Mouse (Mus musculus) lung, postnatal 36 days (tissue): ENCODE data around the gene Wrap53.

Source experiments
- DNase-seq: peaks from one replicate; pipeline ENCODE4 v3.0.0; 2022; ENCODE audit warnings: mixed read lengths

Wrap53 gene

DNA sequence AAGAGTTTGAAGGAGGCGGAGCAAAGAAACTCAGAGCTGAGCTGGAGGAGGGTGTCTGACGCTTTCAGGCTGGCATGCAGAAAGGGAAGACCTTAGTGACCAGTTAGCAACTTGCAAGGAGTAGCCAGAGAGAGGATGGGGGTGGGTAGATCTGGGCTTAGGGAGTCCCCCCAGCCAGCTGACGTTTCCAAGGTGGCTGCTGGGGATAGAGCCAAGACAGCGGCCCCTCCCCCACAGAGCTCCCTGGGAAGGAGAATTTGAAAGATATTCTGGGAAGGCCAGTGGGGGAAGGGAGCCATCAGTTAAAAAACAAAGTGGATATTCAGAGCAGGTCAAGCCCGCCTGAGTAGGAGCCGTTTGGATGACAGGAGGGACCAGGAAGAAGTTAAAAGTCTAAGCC lies 20.0 kb upstream of the Wrap53 start:
- DNase-seq: peak; percentile 28

DNA sequence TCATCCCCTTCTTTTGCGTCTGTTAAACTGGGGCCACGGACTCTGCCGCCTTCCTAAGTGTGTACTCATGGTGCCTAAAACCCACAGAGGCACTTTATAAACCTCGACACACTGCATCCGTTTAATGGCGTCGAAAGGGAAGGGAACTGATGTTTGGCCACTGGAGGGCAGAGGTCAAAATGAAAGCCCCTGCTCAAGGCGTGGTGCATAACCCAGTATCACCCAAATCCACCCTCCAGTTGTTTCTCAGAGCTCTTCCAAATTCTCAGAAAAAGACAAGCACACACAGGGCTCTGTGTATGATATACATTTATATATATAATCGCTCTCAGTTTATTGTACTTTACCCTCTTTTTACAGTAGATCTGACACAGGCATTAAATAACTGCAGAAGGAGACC lies 19.4 kb upstream of the Wrap53 start:
- DNase-seq: no peak

DNA sequence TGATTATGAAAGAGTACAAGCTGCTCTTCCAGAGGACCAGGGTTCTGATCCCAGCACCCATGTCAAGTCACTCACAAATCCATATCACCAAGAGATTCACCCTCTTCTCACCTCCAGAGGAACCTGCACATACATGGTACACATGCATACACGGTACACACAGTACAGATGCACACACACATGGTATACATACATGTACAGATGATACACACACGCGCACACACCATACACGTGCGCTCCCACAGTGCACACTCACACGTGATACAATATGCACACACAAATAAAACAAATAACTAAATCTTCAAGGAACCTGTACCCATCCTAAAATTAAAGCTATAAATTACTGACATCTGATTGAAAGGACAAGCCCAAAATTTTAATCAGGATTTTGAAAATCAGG lies 14.8 kb upstream of the Wrap53 start:
- no peak for DNase-seq

DNA sequence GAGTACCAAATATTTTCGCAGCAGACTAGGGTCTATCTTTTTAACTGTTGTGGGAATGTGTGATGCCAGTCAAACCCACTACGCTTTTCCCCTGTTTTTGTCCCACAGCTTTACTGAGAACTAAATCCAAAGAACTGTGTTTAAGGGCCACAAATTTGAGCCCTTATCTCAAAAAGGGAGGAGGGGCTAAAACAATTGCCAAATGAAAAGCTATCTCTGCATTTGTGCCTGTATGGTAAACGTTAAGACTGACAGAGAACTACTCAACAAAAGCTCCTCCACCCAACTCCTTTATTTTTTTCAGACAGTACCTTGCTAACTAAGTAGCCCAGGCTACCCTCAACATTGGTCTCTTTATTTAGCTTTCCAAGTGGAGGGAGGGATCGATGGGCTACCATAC lies 12.7 kb upstream of the Wrap53 start:
- no peak for DNase-seq

DNA sequence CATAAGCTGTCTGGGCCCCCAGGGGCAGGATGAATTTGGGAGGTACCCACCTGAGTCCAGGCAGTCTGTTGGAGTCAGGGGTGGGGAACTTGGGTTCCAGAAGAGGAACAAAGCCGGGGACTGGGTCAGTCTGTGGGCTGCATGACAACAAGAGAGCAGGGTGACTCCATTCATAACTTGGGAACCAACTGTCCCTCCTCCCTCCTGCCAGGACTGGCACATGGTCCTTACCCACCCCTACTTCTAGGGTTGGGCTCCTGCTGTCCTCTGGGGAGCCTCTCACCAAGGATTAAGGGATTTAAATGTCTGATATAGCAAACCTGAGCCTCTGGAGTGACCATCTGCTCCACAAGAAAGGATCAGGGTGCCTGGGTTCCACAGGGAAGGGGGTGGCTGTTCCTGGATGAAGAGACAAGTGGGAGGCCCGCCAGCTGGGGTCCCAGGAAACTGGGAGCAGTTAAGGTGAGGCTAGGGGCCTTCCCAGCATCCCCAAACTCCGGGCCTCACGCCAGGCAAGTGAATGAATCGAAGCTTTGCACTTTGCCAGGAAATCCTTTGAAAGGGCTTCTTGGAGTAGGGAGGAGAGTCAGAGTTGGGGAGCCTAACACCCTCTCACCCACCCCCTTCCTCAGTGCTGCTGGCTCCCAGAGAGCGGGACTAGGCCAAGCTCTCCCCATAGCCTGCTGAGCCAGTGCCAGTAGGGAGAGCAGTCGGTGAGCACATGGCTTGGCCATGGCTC lies 12.0 kb upstream of the Wrap53 start:
- no peak for DNase-seq

DNA sequence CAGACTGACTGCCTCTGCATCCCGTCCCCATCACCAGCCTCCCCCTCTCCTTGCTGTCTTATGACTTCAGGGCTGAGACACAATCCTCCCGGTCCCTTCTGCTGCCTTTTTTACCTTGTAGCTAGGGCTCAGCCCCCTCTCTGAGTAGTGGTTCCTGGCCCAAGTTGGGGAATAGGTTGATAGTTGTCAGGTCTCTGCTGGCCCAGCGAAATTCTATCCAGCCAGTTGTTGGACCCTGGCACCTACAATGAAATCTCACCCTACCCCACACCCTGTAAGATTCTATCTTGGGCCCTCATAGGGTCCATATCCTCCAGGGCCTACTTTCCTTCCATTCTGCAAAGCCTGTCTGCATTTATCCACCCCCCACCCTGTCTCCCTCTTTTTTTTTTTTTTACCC lies 11.4 kb upstream of the Wrap53 start:
- DNase-seq: no peak

DNA sequence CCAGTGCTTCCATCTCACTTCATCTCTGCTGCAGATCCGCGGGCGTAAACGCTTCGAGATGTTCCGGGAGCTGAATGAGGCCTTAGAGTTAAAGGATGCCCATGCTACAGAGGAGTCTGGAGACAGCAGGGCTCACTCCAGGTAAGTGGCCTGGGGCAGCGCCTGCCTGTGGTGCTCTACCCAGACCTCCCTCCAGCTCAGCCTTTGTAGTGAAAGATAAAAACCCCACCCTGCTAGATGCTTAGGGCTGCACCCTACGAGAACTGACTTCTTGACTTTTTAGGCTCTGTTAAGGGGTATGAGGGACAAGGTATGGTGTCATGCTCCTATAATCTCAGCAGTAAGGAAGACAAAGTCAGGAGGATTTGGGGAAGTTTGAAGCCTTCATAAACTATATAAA lies 10.6 kb upstream of the Wrap53 start:
- DNase-seq: no peak

DNA sequence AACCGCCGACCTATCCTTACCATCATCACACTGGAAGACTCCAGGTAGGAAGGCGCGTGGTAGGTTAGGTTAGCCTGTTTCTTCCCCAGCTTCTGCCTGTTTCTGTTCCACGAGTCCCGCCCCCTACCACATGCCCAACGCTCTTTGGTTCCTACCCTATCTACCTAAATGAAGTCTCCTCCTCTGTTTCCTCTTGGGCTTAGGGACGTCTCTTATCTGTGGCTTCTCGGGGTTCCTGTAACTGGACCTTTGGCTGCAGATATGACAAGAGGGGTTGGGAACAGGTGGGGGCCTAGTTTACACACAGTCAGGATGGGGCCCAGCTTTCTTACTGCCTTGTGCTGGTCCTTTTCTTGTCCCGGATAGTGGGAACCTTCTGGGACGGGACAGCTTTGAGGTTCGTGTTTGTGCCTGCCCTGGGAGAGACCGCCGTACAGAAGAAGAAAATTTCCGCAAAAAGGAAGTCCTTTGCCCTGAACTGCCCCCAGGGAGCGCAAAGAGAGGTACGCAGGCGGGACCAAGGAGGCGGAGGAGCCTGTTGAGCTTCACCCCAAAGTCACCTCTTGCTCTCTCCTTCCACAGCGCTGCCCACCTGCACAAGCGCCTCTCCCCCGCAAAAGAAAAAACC lies 9.3 kb upstream of the Wrap53 start:
- DNase-seq: no peak

DNA sequence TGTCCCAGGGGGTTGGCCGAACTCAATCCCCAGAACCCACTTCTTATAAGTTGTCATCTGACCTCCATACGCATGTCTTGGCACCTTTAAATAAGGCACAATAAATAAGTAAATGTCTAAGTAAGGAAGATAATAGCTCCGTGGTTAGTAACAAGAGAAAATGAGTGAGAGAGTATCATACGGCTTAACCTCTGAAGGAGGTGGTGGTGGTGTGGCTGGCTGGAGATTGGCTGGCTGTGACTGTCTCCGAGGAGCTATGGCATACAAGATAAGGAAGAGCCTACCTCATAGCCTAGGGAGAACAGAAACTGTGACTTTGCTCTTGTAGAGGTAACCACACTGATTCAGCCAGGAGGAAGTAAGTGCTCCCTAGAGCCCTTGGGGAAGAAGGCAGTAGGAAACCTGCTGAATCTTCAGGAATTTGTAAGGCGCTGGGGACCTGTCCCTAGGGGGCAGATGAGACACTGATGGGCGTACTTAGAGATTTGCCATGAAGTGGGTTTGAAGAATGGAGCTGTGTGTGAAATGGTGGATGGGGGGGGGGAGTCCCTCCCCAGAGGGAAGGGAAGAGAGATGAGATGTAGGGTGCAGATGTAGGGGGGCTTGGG lies 5.8 kb upstream of the Wrap53 start:
- peak; percentile 16 for DNase-seq

DNA sequence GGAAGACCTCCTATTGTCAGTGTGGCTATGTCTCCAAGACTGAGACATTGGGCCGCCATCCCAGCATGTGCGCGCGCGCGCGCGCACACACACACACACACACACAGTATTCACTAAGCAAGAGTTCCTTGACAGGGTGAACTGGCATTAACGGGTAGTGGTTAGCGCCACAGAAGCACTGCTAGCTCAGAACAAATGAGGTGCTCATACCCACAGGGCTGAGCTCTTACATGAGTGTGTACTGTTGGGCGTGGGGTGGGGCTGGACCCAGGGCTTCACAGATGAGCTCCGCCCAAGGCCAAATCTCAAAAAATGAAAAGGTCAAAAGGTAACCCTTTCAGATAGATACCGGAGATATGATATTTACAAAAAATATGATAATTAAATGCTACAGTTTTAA lies 4.9 kb upstream of the Wrap53 start:
- DNase-seq: no peak

DNA sequence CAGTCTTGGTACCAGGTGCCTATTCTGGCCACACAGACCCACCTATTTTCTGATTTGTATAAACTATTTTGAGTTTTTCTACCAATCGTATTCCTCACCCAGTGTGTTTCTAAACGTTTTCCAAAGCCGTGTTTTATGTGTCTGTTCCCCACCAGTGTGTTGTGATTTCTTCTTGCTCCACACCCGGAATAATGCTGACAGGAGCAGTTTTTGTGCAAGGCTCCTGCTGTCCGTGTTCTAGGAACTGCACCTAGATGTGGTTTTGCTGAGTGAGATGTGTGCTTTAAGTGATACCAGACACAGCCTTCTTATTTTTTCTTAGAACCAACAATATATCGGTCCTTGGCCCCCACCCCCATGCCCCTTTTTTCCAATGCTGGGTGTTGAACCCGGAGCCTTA lies 4.0 kb upstream of the Wrap53 start:
- no peak for DNase-seq

DNA sequence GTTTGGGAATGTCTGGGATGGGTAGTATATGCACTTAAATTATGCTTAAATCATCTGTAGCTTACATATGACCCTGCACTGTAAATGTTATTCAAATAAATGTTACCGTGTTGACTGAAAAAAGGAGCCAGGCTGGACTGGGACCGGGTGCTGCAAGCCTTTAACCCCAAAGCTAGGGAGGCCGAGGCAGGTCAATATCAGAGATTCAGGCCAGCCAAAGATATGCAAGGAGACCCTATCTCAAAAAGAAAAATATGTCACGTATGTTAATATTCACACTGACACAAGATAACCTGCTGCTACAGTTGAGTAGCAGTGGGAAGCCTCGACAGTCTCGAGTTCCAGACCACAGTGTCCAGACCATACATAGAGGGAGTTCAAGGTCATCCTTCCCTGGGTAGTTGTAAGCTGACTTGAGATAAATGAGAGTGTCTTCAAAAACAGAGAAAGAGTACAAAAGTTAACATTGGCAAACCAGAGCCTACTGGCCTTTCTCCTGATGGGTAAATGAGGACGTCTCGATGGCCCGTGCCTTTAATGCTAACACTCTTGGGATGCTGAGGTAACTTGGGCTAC lies 2.3 kb upstream of the Wrap53 start:
- DNase-seq: no peak

DNA sequence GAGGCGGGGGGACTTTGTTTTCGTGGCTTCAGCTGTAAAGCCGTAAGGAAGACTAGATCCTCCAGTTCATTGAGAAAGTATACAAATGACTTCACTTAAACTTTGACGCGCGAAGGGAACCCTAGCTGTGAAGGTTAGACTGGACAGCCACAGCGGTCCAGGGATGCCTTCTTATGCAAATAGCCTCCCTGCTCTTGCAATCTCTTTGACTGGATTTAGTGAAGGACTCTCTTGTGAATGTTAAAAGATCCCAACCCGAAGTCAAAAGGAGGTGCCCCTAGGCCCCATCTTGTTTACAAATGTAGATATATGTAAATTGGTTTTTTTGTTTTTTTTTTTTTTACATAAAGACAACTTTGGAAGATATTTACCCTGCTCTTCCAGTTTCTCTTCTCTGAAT lies 1.8 kb upstream of the Wrap53 start:
- no peak for DNase-seq

DNA sequence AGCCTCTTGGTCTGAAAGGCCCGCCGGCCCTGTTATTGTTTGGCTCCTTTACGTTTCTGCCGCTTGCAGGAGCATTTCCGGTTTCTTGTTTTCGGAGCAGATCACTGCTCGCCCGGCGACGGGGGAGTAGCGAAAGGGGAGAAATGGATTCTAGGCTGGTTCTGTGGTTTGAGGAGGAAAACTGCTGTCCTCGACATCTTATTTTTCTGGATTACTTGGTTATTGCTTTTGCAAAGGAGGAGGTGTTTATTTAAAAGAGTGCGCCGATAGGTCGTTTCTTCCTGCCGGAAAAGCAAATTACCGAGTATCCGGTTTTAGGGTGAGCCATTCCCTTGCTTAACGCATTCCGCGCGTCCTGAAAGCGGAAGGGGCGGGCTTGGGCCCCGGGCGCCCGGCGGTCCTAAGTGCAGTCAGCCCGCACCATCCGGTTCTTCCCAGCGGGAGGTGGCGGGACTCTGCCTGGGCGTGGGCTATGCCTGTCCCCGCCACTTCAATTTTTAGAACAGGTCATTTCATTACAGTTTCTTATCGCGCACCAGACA lies 1.2 kb upstream of the Wrap53 start:
- peak; percentile 96 for DNase-seq

DNA sequence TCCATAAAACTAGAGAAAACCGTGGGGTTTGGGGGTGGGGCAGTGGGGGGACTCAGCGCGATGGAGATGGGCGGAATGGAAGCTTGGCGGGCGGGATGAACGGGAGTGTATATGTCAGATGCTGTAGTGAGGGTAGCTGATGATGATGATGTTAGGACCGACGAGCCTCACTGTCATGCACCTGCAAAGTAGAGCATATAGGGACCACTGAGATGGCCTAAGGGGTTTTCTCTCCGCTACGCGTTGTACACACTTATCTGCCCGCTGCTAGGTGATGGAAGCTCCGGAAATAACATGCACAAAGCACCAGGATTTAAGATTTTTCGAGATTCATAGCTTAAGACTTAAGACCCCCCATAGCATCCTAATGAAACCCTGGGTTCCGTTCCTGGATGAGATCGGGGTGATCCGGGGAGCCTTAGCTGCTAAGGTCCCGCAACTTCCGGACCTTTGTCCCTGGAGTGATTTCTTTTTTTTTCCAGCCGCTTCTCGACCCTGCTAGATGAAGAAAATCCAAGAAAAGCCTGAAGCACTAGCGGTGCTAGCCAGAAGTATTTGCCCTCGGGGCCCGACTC lies 604 bp upstream of the Wrap53 start:
- peak; percentile 8 for DNase-seq

DNA sequence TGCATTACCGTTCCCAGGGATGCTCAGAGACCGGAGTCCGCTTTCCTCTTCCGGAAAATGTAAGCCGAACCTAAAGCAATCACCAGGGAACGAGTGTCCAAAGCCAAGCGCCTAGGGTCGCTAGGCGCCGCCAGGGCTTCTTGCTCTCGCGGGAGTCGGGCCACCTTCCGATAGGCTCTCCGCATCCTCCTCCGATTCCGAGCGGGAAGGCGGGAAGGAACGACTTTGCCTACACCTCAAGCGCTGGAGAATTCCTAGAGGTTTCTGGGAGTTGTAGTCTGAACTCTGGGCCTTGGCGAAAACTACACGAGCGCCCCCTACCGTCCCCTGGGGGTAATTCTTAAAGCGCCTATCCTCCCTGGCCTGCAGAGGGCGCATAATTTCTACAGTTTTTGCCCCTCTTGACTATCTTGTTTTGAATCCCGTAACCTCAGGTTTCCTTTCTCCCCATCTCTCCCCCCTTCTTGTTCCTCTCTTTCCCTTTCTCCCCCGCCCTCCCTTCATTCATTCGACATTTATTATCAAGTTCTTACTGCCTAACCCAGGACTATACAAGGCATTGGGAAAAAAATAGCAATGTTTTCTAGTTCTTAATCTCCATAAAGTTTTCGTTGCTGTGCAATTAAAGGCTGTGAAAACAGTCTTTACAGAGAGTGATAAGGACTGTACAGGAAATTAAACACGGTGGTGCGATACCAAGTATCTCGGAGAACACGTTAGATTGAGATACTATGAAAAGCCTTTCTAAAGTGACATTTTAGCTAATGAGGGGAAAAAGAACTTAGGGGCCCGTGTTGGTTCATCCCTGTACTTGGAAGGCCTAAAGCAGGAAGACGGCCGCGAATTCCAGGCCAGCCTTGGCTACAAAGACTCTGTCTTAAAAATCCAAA lies 682 bp downstream of the Wrap53 start:
- peak; percentile 97 for DNase-seq

DNA sequence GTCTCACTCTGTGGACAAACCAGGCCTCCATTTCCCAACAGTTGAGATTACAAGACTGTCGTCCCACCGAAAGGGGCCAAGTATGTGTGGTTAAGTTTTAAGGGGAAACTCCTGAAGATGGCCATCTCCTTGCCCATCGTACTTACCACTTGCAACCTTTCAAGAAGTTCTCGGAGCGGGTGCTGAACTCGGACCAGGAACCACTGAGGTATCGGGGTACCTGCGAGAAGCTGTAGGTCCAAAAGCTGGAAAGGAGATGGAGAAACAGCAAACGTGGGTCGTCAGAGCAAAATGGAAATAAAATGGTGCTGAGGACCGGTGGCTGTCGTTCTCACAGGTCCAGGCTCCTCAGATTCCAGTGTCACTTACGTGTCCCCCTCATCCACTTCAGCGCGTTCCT lies 1.8 kb downstream of the Wrap53 start:
- no peak for DNase-seq

DNA sequence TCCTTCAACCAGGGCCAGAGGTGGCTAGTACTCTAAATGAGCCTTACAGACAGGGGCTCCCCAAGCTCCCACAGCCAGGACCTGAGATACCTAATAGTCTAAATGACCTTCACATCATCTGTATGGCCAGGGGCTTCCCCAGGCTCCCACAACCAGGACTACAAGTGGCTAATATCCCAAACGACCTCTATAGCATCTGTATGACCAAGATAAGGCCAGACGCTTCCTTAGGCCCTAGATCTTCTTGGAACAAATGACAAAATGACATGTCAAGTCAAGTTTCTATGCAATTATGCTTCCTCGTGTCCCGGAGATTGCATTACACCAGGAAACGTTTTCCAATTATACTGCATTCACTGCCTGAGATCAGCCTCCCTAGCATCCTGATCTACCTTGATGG lies 3.7 kb downstream of the Wrap53 start:
- no peak for DNase-seq

DNA sequence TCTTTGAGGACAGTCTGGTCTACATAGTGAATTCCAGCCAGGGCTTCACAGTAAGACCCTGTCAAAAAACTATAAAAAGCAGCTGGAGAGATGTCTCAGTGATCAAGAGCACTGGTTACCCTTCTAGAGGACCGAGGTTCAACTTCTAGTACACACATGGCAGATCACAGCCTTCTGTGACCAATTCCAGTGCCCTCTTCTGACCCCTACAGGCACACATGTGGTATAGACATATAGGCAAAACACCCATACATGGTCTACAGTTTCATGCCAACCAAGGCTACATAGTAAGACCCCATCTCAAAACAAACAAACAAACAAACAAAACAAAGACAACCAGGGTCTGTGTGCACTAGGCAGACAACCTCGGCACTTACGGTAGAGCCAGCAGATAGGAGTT lies 4.8 kb downstream of the Wrap53 start:
- DNase-seq: peak; percentile 20

DNA sequence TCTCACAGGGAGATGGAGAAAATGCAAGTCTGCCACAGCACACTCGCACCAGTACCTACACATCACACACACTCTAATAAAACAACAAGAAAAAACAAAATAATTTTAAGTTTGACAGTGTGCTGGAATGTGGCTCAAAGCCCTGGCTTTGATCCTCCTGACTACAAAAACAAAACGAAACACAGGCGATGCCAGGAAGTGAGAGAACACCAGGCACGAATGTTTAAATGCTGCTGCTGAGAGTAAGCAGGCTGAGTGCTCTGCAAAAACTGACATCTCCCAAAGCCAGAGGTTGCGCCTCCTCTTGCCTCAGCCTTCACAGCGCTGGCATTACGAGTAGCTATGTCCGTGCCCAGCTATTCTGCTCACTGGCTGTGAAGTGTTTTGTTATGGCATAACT lies 14.9 kb downstream of the Wrap53 start:
- peak; percentile 15 for DNase-seq

DNA sequence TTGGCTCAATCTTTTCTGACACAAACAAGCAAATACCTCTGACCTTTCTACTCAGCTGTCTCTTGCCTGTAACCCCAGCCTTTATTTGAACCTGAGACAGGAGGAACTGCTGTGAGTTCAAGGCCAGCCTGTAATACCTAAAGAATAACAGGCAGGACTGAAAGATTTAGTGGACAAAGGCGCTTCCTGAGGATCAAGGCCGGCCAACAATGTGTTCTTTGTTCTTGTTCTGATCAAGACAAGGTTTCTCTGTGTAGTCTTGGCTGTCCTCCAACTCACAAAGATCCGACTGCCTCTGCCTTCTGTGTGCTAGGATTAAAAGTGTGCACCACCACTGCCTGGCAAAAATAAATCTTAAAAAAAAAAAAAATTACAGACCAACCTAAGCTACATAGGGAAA lies 15.7 kb downstream of the Wrap53 start:
- no peak for DNase-seq

DNA sequence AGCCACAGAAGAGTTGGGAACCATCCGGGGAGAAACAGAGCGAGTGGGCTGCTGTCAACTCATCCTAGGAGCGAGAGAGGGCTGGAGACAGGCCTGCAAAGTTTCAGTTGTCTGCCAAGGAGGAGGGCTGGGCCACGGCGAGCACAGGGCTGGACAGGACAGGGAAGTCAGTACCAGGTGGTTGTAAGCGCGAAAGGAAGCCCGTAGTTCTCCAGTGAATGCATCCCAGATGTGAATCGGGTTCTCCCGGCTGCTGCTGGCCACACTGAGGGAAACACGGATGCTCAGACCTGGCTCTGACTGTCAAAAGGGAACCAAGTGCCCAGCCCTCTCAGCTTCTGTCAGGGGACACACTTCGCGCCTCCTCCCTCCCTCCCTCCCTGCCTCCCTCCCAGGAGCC lies 16.7 kb downstream of the Wrap53 start:
- DNase-seq: no peak
